22 mouse cellular contexts compared by ENCODE assay signal in the genomic region with DNA sequence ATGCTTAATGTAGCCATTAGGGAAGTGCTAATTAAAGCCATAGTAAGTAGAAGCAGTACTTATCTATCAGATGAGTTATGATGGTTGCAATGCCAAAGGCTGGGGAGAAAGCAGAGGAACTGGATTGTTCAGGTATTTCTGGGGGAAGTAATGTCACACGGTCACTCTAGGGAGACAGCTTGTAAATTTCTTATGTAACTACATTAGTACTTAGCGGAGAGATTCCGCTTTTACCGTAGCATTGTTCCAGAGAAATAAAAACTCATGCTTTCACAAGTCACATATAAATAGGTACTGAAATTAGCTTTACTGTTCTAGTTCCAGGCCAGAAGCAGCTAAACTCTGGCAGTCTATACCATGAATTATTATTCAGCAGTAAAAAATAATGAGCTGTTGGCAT. TPM values are rescaled to one million over a fixed set of nuclear protein-coding genes. Genes with fewer than 3 reads are reported as not detected.
DNase-seq lines count a peak whose midpoint lies in the region; ATAC-seq and TF ChIP-seq lines count a peak whose summit lies in the region.
"Had no signal": no experiment of that assay in that cellular context is flagged by ENCODE, and none has a peak within 500 bp of the region (broad histone marks: within the 10 kb centered on the region; RNA-seq: fewer than 3 reads in every experiment).

No protein-coding gene starts in this region.

- H3K4me1 ChIP-seq in heart, embryonic 10.5 days: no peaks in the 10 kb centered on the region
- H3K4me1 ChIP-seq in limb, embryonic 14.5 days (ENCODE audit: control insufficient read depth, insufficient read depth, low read length): no peaks in the 10 kb centered on the region
- H3K4me1 ChIP-seq in limb, embryonic 10.5 days: no peaks in the 10 kb centered on the region; the same call in 1 of the 2 replicates
- no peaks in the 10 kb centered on the region for H3K4me1 ChIP-seq in neural tube, embryonic 15.5 days

- intact Hi-C loops in gastrocnemius, postnatal 36 days (cut with DNase I): no loop called here

- no peak overlapping the region for H3K4me2 ChIP-seq in limb, embryonic 14.5 days (replicated peaks; ENCODE audit: low read depth, low read length, severe bottlenecking)
- H3K4me2 ChIP-seq in neural tube, embryonic 15.5 days: no peak overlapping the region

- TF ChIP-seq POLR2A in limb, embryonic 14.5 days (IDR thresholded peaks at IDR 0.05; ENCODE audit: borderline replicate concordance, extremely low read depth, insufficient read depth, insufficient read length): no peak

- 0 out of 2 replicates have a peak, but pooled peaks cover 11% of the 10 kb centered on the region for H3K36me3 ChIP-seq in heart, embryonic 10.5 days
- H3K36me3 ChIP-seq in limb, embryonic 14.5 days (ENCODE audit: control insufficient read depth, insufficient read depth, low read length): peaks cover 10% of the 10 kb centered on the region
- peaks cover 12% of the 10 kb centered on the region; the same call in 1 of the 2 replicates for H3K36me3 ChIP-seq in limb, embryonic 10.5 days
- H3K36me3 ChIP-seq in neural tube, embryonic 15.5 days: peaks cover 25% of the 10 kb centered on the region; the same call in 1 of the 2 replicates

- no peaks in the 10 kb centered on the region for H3K9me3 ChIP-seq in heart, embryonic 10.5 days
- H3K9me3 ChIP-seq in limb, embryonic 14.5 days (ENCODE audit: control insufficient read depth, low read length): no peaks in the 10 kb centered on the region
- no peaks in the 10 kb centered on the region for H3K9me3 ChIP-seq in limb, embryonic 10.5 days (replicated peaks)
- H3K9me3 ChIP-seq in neural tube, embryonic 15.5 days (replicated peaks): no peaks in the 10 kb centered on the region
- H3K9me3 ChIP-seq: G1E had no signal

- DNase-seq in heart, embryonic 10.5 days (ENCODE audit: low spot score): peak; percentile 10
- DNase-seq in heart, adult 9 months (ENCODE audit: low spot score in 2 of 2): no peak
- DNase-seq in limb, embryonic 14.5 days (ENCODE audit: low spot score): peak; percentile 11
- DNase-seq in limb, embryonic 10.5 days (ENCODE audit: low spot score): no peak
- DNase-seq in fat pad, adult 2 months (ENCODE audit: extremely low read depth, low read depth, low spot score): peak; percentile 96
- peak; percentile 88 for DNase-seq in gonadal fat pad, adult 2 months (ENCODE audit: low read depth)
- DNase-seq in gastrocnemius, postnatal 36 days: no peak
- DNase-seq: adrenal gland, adult 2 months; adrenal gland, adult 8-10 months; adrenal gland, postnatal 10 days; adrenal gland, postnatal 14 days; adrenal gland, postnatal 25 days; adrenal gland, postnatal 36 days; B cell, adult 2 months; cerebellum, adult 11 months; cerebellum, adult 11-12 months had no signal

- 92% methylated on average over 4 of the region's 4 CpGs for WGBS in heart, embryonic 10.5 days
- WGBS in limb, embryonic 14.5 days: 27% methylated on average over 4 of the region's 4 CpGs
- 79% methylated on average over 4 of the region's 4 CpGs for WGBS in limb, embryonic 10.5 days
- WGBS in neural tube, embryonic 15.5 days: 82% methylated on average over 4 of the region's 4 CpGs

- no peak overlapping the region for H3K9ac ChIP-seq in limb, embryonic 14.5 days (ENCODE audit: low read depth, low read length, severe bottlenecking)
- H3K9ac ChIP-seq in neural tube, embryonic 15.5 days (replicated peaks): no peak overlapping the region

- no peaks in the 10 kb centered on the region for H3K27me3 ChIP-seq in heart, embryonic 10.5 days (ENCODE audit: insufficient read depth, poor library complexity, severe bottlenecking)
- no peaks in the 10 kb centered on the region for H3K27me3 ChIP-seq in limb, embryonic 14.5 days (ENCODE audit: control insufficient read depth, insufficient read depth, low read length)
- no peaks in the 10 kb centered on the region for H3K27me3 ChIP-seq in limb, embryonic 10.5 days (ENCODE audit: low read depth, poor library complexity, severe bottlenecking)
- H3K27me3 ChIP-seq in neural tube, embryonic 15.5 days (replicated peaks): no peaks in the 10 kb centered on the region
- H3K27me3 ChIP-seq: CH12.LX had no signal

- ATAC-seq in limb, embryonic 14.5 days (ENCODE audit: low FRiP score, low read depth): no peak
- no peak for ATAC-seq in neural tube, embryonic 15.5 days (ENCODE audit: low FRiP score)
- ATAC-seq: activated CD4-positive, CD25-positive, alpha-beta regulatory T cell, adult 4 months; CD4-positive, CD25-positive, alpha-beta regulatory T cell, adult 4 months; Patski had no signal

- no peak overlapping the region for H3K4me3 ChIP-seq in heart, embryonic 10.5 days
- no peak overlapping the region for H3K4me3 ChIP-seq in limb, embryonic 14.5 days (replicated peaks; ENCODE audit: low read length)
- no peak overlapping the region for H3K4me3 ChIP-seq in limb, embryonic 10.5 days
- H3K4me3 ChIP-seq in neural tube, embryonic 15.5 days (replicated peaks): no peak overlapping the region

- no peak overlapping the region for H3K27ac ChIP-seq in heart, embryonic 10.5 days
- no peak overlapping the region for H3K27ac ChIP-seq in limb, embryonic 14.5 days (replicated peaks; ENCODE audit: low read depth, low read length)
- H3K27ac ChIP-seq in limb, embryonic 10.5 days: no peak overlapping the region
- H3K27ac ChIP-seq in neural tube, embryonic 15.5 days (replicated peaks): no peak overlapping the region

RNA-seq across cellular contexts. Expression of a gene that starts 47.4 kb away (rescaled TPM):
- polyA plus RNA-seq in heart, embryonic 10.5 days (2016; fragmentation: Nextera tagmentation; extraction: Ambion mirVana): 139 and 149 TPM in 2 replicates
- polyA plus RNA-seq in limb, embryonic 14.5 days (2012; rRNA removed): 46.5 and 57.5 TPM in 2 replicates
- polyA plus RNA-seq in limb, embryonic 14.5 days (2014; fragmentation: Nextera tagmentation; extraction: Ambion mirVana): 127 and 133 TPM in 2 replicates
- polyA plus RNA-seq in limb, embryonic 10.5 days (2016; fragmentation: Nextera tagmentation; extraction: Ambion mirVana): 156 and 179 TPM in 2 replicates
- polyA plus RNA-seq in gonadal fat pad, adult 2 months (2012; rRNA removed): 26.7 and 34.2 TPM in 2 replicates
- 97.0 and 117 TPM in 2 replicates for polyA plus RNA-seq in neural tube, embryonic 15.5 days (2015; fragmentation: Nextera tagmentation; extraction: Ambion mirVana)
- 10 to 100 TPM; 23.7 to 31.6 TPM for total RNA-seq in gastrocnemius, postnatal 36 days (2021)

Comparison
In these comparisons a context has a peak if more than half of its experiments do, and no peak if none do; other contexts are left out.
1. DNase-seq: peak in heart, embryonic 10.5 days (single experiment), limb, embryonic 14.5 days (single experiment), fat pad, adult 2 months (single experiment) and gonadal fat pad, adult 2 months (single experiment); none in heart, adult 9 months (0 of 2), limb, embryonic 10.5 days (single experiment) and gastrocnemius, postnatal 36 days (0 of 2).